Mouse (Mus musculus) neural tube, embryonic 14.5 days (tissue): ENCODE results near the gene Srsf2. TPM values are rescaled to one million over a fixed set of nuclear protein-coding genes. Genes with fewer than 3 reads are reported as not detected.
"Not testable (repeated sequence)": the region's sequence is repeated elsewhere in the genome, so short reads cannot be mapped to it uniquely, and the experiment has no call there.

ENCODE experiments used
- ATAC-seq: fragments of 200-750 bp; cut with Nextera tagmentation; 2 replicates; pipeline ENCODE4 v1.8.0; 2017; ENCODE audit warnings: low read depth, mild to moderate bottlenecking, moderate TSS enrichment, moderate library complexity
- H3K27ac ChIP-seq: fragments of 300-500 bp; sonication (generic); 2 replicates; pipeline ENCODE4 v1.5.1; 2014; ENCODE audit warnings: low read depth, mild to moderate bottlenecking, control low read depth, low read length, moderate library complexity, mixed read lengths
- H3K27me3 ChIP-seq: fragments of 300-500 bp; sonication (generic); 2 replicates; pipeline ENCODE4 v1.6.1; 2014; ENCODE audit warnings: low read length; ENCODE audit not compliant: control insufficient read depth, insufficient read depth
- H3K36me3 ChIP-seq: fragments of 300-500 bp; sonication (generic); 2 replicates; pipeline ENCODE4 v1.6.1; 2014; ENCODE audit warnings: low read length, mixed read lengths; ENCODE audit not compliant: control insufficient read depth, insufficient read depth
- H3K4me1 ChIP-seq: fragments of 300-500 bp; sonication (generic); 2 replicates; pipeline ENCODE4 v1.6.1; 2014; ENCODE audit warnings: low read length; ENCODE audit not compliant: control insufficient read depth, insufficient read depth
- H3K4me2 ChIP-seq: fragments of 300-500 bp; sonication (generic); 2 replicates; pipeline ENCODE4 v1.6.1; 2014; ENCODE audit warnings: mild to moderate bottlenecking, low read depth, low read length, control low read depth
- H3K4me3 ChIP-seq: fragments of 300-500 bp; sonication (generic); 2 replicates; pipeline ENCODE4 v1.5.1; 2014; ENCODE audit warnings: low read depth, low read length, control low read depth, mixed read lengths
- H3K9ac ChIP-seq: fragments of 300-500 bp; sonication (generic); replicated peaks from 2 replicates; pipeline ENCODE4 v1.6.1; 2014; ENCODE audit warnings: low read depth, mild to moderate bottlenecking, control low read depth, low read length, mixed read lengths
- H3K9me3 ChIP-seq: fragments of 300-500 bp; sonication (generic); 2 replicates; pipeline ENCODE4 v1.6.1; 2016; ENCODE audit warnings: low read length; ENCODE audit not compliant: control insufficient read depth
- WGBS: fragments of 180-500 bp; shearing (Covaris S2); extraction: QIAGEN DNeasy Blood & Tissue Kit; methylation state at CpG from one replicate; pipeline ENCODE4 v1.1.7; 2014; 5-methylcytosine and 5-hydroxymethylcytosine counted together
- polyA plus RNA-seq: library from polyadenylated mRNA; unstranded; fragments of >200 nt; fragmentation: Nextera tagmentation; extraction: Ambion mirVana; gene quantifications from 2 replicates; pipeline ENCODE4 v1.2.1, GENCODE M21; 2014

The Srsf2 gene
- polyA plus RNA-seq, 1 experiment from 2014 or later, result 602 TPM

DNA sequence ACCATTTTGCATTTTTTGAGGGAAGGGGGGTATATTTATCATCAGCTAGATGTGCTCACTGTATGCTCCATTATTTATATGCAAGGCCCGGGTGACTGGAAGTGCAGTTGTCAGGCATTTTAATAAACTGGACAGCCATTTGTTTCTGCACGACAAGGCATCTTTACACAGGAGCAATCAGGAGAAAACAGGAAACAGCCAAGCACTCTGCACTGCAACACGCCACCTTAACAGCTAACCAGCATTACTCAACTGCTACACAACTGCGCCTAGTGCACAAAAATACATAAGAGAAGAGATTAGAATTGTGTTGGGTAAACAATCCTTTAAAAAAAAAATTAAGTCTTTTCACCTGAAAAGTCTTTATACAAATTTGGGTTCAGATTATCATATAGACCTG is 2.8 kb downstream of the Srsf2 start:
- no peak for ATAC-seq
- Histone ChIP-seq H3K9ac (no peak overlapping the region), H3K9me3 (no peaks in the 10 kb centered on the region), H3K4me3 (no peak overlapping the region), H3K27ac (no peak overlapping the region), H3K27me3 (no peaks in the 10 kb centered on the region), H3K4me2 (peak overlapping the region; percentile 26; the same call in 1 of the 2 replicates), H3K36me3 (peaks cover 6% of the 10 kb centered on the region; the same call in 1 of the 2 replicates), H3K4me1 (peaks cover 24% of the 10 kb centered on the region; the same call in 1 of the 2 replicates)
- 62% methylated on average over 4 of the region's 4 CpGs for WGBS

DNA sequence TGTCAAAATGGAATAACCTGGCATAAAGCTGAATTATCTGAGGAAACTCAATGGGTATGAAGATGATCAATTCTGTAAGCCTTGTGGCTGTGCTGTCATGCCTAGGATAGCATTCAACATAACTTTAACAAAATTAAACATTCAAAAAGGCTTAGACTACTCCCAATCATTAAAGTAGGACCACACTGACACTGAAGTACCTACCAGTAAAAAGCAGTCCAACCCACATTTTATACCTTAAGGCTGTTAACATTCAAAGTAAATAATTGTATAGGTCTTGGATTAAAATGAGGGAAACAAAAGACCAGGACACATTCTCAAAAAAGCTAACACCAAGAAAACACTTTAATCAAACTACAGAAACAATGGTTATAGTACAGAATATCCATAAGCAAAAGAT is 3.3 kb downstream of the Srsf2 start:
- no peaks in the 10 kb centered on the region for H3K9me3 ChIP-seq
- no peak overlapping the region for H3K4me2 ChIP-seq
- peaks cover 6% of the 10 kb centered on the region; the same call in 1 of the 2 replicates for H3K36me3 ChIP-seq
- no peak for ATAC-seq
- no peak overlapping the region for H3K27ac ChIP-seq
- no peaks in the 10 kb centered on the region for H3K27me3 ChIP-seq
- peaks cover 20% of the 10 kb centered on the region for H3K4me1 ChIP-seq
- no peak overlapping the region for H3K4me3 ChIP-seq
- H3K9ac ChIP-seq, result no peak overlapping the region

DNA sequence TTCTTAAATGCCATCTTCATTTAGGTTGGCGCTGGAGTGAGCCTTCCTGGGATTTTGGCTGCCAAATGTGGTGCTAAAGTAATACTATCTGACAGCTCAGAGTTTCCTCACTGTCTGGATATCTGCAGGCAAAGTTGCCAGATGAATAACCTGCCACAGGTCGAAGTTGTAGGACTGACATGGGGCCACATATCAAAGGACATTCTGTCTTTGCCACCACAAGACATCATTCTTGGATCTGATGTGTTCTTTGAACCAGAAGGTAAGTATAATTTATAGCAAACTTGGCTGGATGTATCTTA is 4.1 kb downstream of the Srsf2 start:
- H3K4me1 ChIP-seq, result peaks cover 22% of the 10 kb centered on the region
- H3K36me3 ChIP-seq, result not testable (repeated sequence)

DNA sequence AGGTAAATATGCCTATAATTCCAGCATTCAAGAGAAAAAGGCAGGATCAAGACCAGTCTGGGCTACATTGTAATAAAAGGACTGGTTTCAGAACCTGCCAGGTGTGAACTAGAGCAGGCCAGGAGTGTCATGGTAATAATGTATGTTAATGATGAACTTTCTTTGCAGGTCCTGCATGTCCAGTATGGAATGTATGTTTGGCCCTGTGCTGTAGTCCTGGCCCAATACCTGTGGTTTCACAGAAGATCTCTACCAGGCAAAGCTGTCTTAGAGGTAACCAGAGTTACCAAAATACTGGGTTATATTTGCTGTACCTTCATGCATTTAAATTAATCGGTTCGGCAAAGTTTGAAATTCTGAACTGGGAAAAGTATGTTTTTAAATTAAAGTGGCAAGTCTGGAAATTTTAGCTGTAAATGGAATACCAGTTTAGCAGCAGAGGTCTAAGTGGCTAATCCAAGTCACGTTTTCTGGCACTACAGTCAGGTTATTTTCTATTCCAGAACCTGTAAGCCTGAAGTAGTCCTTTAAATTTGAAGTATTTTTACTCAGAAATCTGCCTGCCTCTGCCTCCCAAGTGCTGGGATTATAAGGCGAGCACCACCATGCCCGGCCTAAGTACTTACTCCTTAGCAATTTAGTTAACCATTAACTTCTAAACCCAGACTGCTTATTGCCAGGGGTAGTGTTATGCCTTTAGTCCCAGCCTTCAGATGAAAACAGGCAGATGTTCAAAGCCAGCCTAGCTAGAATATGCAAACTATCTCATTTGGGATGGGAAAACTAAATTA is 4.6 kb downstream of the Srsf2 start:
- ATAC-seq, result no peak

More for the DNA sequence above, 4.1 kb downstream of the Srsf2 start:
- ATAC-seq, H3K4me2 ChIP-seq, H3K27me3 ChIP-seq, H3K4me3 ChIP-seq, H3K9ac ChIP-seq, H3K27ac ChIP-seq, H3K9me3 ChIP-seq: not testable (repeated sequence)
- WGBS, result 81% methylated on average over 2 of the region's 2 CpGs

DNA sequence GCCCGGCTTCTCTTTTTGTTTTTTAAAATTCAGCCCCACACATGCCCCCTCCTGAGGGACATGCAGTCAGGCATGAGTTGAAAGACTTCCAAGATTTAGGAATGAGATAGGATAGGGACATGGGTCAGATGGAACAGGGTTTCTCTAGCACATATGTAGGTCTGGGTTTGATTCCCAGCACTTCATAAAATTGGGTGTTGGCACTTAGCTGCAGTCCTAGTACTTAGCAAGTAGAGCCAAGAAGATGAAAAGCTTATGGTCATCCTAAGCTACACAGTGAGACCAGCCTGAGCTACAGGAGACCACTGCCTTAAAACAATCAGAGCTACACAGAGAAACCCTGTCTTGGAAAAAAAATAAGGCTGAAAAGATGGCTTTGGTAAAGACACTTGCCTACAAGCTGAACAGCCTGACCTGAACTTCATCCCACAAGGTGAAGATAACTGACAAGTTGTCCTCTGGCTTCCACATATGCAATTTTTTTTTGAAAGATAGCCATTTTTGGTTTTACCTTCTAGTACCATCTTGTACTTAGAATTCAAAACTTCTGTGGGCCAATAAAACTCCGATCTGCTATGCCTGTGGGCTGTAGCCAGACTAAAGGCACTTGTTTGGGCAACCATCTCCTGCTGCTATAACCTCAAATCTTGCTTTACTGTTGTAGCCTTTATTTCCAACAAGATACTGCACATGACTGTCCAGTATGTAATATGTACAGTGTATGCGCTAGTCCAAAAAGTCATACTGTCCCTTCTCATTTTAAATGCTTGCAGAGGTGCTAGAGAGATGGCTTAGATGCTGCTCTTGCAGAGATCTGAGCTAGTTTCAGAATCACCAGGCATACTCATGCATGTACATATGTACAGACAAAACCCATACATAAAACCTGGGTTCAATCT is 5.5 kb downstream of the Srsf2 start:
- H3K9ac ChIP-seq, result no peak overlapping the region
- no peak for ATAC-seq
- peaks cover 6% of the 10 kb centered on the region; the same call in 1 of the 2 replicates for H3K36me3 ChIP-seq
- peaks cover 22% of the 10 kb centered on the region for H3K4me1 ChIP-seq
- no peaks in the 10 kb centered on the region for H3K27me3 ChIP-seq
- H3K4me3 ChIP-seq, result no peak overlapping the region
- no peak overlapping the region for H3K4me2 ChIP-seq
- WGBS, result 97% methylated on average over 3 of the region's 3 CpGs
- H3K27ac ChIP-seq, result no peak overlapping the region
- H3K9me3 ChIP-seq, result no peaks in the 10 kb centered on the region

More for the DNA sequence above, 4.6 kb downstream of the Srsf2 start:
- no peak overlapping the region for H3K9ac ChIP-seq
- H3K4me2 ChIP-seq, result no peak overlapping the region
- H3K4me1 ChIP-seq, result peaks cover 22% of the 10 kb centered on the region
- no peak overlapping the region for H3K4me3 ChIP-seq
- H3K36me3 ChIP-seq, result peaks cover 6% of the 10 kb centered on the region; the same call in 1 of the 2 replicates
- H3K27me3 ChIP-seq, result no peaks in the 10 kb centered on the region
- no peaks in the 10 kb centered on the region for H3K9me3 ChIP-seq
- 78% methylated on average over 5 of the region's 5 CpGs for WGBS
- no peak overlapping the region for H3K27ac ChIP-seq

DNA sequence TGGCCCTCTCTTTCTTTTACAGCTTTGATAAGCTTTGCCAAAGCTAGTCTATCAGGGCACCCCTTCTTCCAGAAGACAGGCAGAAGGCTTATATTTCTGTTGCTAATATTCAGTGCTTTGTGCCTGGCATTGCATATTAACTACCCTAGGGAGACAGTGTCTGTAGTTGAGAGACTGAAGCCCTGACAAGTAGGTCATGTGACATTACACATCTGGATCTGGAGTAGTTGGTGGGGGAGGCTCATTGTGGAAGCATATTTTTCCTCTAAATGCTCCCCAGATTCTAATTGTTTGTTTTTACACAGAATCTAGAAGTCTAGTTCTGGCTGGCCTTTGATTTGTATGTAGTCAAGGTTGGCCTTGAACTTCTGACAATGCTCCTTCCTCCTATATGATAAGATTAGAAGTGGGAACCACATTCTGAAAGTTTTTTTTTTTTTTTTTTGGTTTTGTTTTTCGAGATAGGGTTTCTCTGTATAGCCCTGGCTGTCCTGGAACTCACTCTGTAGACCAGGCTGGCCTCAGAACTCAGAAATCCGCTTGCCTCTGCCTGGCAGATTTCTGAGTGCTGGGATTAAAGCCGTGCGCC is 6.2 kb downstream of the Srsf2 start:
- H3K9me3 ChIP-seq, result no peaks in the 10 kb centered on the region
- H3K27me3 ChIP-seq, result no peaks in the 10 kb centered on the region
- no peak overlapping the region for H3K9ac ChIP-seq
- WGBS, result 87% methylated on average over 4 of the region's 4 CpGs
- no peak overlapping the region for H3K27ac ChIP-seq
- H3K4me2 ChIP-seq, result no peak overlapping the region
- H3K4me3 ChIP-seq, result no peak overlapping the region
- peaks cover 24% of the 10 kb centered on the region for H3K4me1 ChIP-seq
- ATAC-seq, result no peak
- H3K36me3 ChIP-seq, result peaks cover 6% of the 10 kb centered on the region; the same call in 1 of the 2 replicates

DNA sequence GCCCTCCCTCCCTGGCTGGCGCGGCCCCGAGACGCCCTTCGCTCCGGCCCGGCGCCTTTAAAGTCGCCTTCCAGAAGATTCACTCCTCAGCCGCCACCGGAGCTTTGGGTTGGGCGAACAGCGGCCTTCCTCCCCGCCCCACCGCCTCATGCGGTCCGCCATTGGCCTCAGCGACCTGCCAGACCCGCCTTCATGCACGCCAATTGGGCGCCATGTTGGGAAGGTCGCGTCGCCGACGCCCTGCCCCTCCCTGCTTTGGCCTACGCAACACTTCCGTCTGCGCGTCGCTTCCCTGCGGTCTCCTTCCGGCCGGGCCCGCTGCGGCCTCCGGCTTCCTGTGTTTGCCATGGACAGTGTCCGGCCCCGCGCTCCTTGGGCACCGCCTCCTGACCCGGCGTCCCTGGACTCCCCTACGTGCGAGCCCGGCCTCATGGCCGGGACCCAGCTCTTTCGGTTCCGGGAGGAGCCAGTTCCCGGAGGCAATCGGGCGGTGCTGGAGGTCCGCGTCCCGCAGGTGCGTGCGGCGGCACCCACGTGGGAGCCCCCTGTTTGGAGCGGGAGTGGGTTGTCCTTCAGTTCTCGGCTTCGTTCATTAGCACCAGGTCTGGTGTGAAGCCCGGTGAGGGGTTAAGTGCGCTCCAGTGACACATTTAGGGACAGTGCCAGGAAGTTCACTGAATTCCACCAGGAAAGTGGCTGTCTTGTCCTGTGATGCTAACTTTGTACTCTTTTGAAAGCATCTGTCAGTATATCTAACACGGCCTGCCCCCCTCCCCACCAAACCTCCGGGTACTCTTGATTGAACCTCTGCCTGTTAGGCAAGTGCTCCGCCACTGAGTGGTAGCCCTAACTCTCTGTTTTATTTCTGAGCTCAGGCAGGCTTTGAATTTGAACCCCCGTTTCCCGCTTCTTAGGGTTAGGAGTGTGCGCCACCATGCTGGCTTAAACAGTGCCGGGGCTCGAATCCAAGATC is 9.3 kb downstream of the Srsf2 start, which contains the start of the genes Mettl23 and Jmjd6:
Gene Mettl23, plus strand, starts transcription at position 18 of the 973 bp plus-strand sequence.
Gene Jmjd6, minus strand, starts transcription at position 189 of the 973 bp plus-strand sequence.
- peak; percentile 95 for ATAC-seq
- H3K9ac ChIP-seq, result peak within 1 kb of the TSS; percentile 85
- H3K4me2 ChIP-seq, result peak within 1 kb of the TSS; percentile 93
- peak within 1 kb of the TSS; percentile 97 for H3K27ac ChIP-seq
- no peaks in the 10 kb centered on the region for H3K9me3 ChIP-seq
- under 1% methylated on average over 62 of the region's 72 CpGs for WGBS
- H3K36me3 ChIP-seq, result peaks cover 21% of the 10 kb centered on the region
- peak within 1 kb of the TSS; percentile 84 for H3K4me3 ChIP-seq
- H3K27me3 ChIP-seq, result no peaks in the 10 kb centered on the region
- peaks cover 28% of the 10 kb centered on the region for H3K4me1 ChIP-seq
